ENCODE assay signal across 9 mouse cellular contexts in the genomic region with DNA sequence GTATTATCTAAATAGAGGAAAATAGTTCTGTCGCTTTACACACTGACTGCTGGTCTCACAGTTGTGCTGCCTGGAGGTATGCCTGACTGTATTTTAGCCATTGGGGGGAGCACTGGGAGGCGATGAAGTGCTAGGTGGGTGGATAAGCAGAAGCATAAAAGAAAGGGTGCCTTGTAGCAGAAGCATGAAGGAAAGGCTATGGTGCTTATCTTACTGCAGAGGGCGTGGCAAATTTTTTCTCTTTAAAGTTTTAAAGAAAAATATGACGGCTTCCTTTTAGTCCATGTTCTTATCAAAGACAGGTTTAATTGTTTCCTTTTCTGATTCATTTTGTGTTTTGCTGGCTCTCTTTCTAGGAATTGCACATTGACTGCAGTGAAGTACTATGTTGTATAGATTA.
A peak's percentile ranks its signal among the peaks of the same experiment; 100 is the strongest.
DNase-seq lines count a peak whose midpoint lies in the region; ATAC-seq lines count a peak whose summit lies in the region.
"Had no signal": no experiment of that assay in that cellular context is flagged by ENCODE, and none has a peak within 500 bp of the region (broad histone marks: within the 10 kb centered on the region; RNA-seq: fewer than 3 reads in every experiment).

No protein-coding gene starts in this region.

- no peak overlapping the region for H3K4me2 ChIP-seq in hindbrain, embryonic 13.5 days
- no peak overlapping the region for H3K4me2 ChIP-seq in liver, embryonic 15.5 days

- H3K4me1 ChIP-seq in hindbrain, embryonic 13.5 days (replicated peaks) = peaks cover 16% of the 10 kb centered on the region
- no peaks in the 10 kb centered on the region for H3K4me1 ChIP-seq in hindbrain, embryonic 10.5 days (replicated peaks)
- peaks cover 10% of the 10 kb centered on the region for H3K4me1 ChIP-seq in liver, embryonic 15.5 days (replicated peaks)

- no peaks in the 10 kb centered on the region for H3K9me3 ChIP-seq in hindbrain, embryonic 13.5 days
- H3K9me3 ChIP-seq in hindbrain, embryonic 10.5 days = no peaks in the 10 kb centered on the region
- H3K9me3 ChIP-seq in liver, embryonic 15.5 days (replicated peaks) = no peaks in the 10 kb centered on the region

- no peaks in the 10 kb centered on the region for H3K27me3 ChIP-seq in hindbrain, embryonic 13.5 days
- H3K27me3 ChIP-seq in hindbrain, embryonic 10.5 days (ENCODE audit: insufficient read depth, poor library complexity, severe bottlenecking) = no peaks in the 10 kb centered on the region
- no peaks in the 10 kb centered on the region for H3K27me3 ChIP-seq in liver, embryonic 15.5 days

- H3K4me3 ChIP-seq in hindbrain, embryonic 13.5 days = no peak overlapping the region
- H3K4me3 ChIP-seq in hindbrain, embryonic 10.5 days = no peak overlapping the region
- no peak overlapping the region for H3K4me3 ChIP-seq in liver, embryonic 15.5 days (replicated peaks)

- no peak for ATAC-seq in hindbrain, embryonic 13.5 days (ENCODE audit: low FRiP score)
- ATAC-seq in liver, embryonic 15.5 days (ENCODE audit: insufficient read depth) = peak; percentile 63; the same call in 1 of the 2 replicates
- ATAC-seq in monocyte, adult 5-6 weeks (replicated peaks; ENCODE audit: insufficient number of reproducible peaks, low FRiP score, low TSS enrichment, poor library complexity, severe bottlenecking) = no peak

- DNase-seq in hindbrain, embryonic 10.5 days (ENCODE audit: low spot score) = no peak
- peak; percentile 49 for DNase-seq in CD4-positive, CD25-positive, alpha-beta regulatory T cell, adult 2 months (ENCODE audit: low read depth, low spot score)
- peak; percentile 53 for DNase-seq in cerebellum, adult 9-10 months
- DNase-seq in spleen, postnatal 14 days (ENCODE audit: low spot score in 2 of 2) = no peak
- DNase-seq in lung, postnatal 10 days = no peak
- DNase-seq: adrenal gland, postnatal 25 days had no signal

- H3K27ac ChIP-seq in hindbrain, embryonic 13.5 days = no peak overlapping the region
- H3K27ac ChIP-seq in hindbrain, embryonic 10.5 days = no peak overlapping the region
- no peak overlapping the region for H3K27ac ChIP-seq in liver, embryonic 15.5 days (replicated peaks)

- 77% methylated on average over 4 of the region's 4 CpGs for WGBS in hindbrain, embryonic 13.5 days
- 88% methylated on average over 4 of the region's 4 CpGs for WGBS in hindbrain, embryonic 10.5 days
- 23% methylated on average over 4 of the region's 4 CpGs for WGBS in liver, embryonic 15.5 days (ENCODE audit: insufficient replicate concordance)

- peak overlapping the region; percentile 3; the same call in 1 of the 2 replicates for H3K9ac ChIP-seq in hindbrain, embryonic 13.5 days
- no peak overlapping the region for H3K9ac ChIP-seq in liver, embryonic 15.5 days

- no peaks in the 10 kb centered on the region for H3K36me3 ChIP-seq in hindbrain, embryonic 13.5 days
- H3K36me3 ChIP-seq in hindbrain, embryonic 10.5 days = no peaks in the 10 kb centered on the region
- no peaks in the 10 kb centered on the region for H3K36me3 ChIP-seq in liver, embryonic 15.5 days (replicated peaks)

Comparison
In these comparisons a context has a peak if more than half of its experiments do, and no peak if none do; other contexts are left out.
1. DNase-seq: peak in CD4-positive, CD25-positive, alpha-beta regulatory T cell, adult 2 months (single experiment) and cerebellum, adult 9-10 months (single experiment); none in hindbrain, embryonic 10.5 days (single experiment), spleen, postnatal 14 days (0 of 2) and lung, postnatal 10 days (single experiment).